Mouse (Mus musculus) mouse embryonic stem cell (cell line): ENCODE measurements at regions not wholly inside any gene's neighbourhood (a gene's known extent, or its start where the extent isn't known, plus 50 kb on each side); places are given as distances from the start of the nearest gene placed in this dataset.

Experiments used
- in situ Hi-C, 2 experiments: fragments of 300-500 bp; cut with MboI; formaldehyde crosslinking; loops; 1 replicate in 1 of 2; 3 replicates in 1 of 2; pipeline ENCODE4 v1.14.3; 2019 to 2020; ENCODE audit warnings: low sequenced_read_pairs in 2 of 2, low pct_unique_long_range_greater_than_20kb in 1 of 2, mixed read lengths in 1 of 2; ENCODE audit not compliant: unreplicated experiment in 1 of 2

GRCm38 (mm10) chr2:95674347-95674746 lies 643.6 kb upstream of the Lrrc4c start:
- in situ Hi-C loops: no loop called here

DNA sequence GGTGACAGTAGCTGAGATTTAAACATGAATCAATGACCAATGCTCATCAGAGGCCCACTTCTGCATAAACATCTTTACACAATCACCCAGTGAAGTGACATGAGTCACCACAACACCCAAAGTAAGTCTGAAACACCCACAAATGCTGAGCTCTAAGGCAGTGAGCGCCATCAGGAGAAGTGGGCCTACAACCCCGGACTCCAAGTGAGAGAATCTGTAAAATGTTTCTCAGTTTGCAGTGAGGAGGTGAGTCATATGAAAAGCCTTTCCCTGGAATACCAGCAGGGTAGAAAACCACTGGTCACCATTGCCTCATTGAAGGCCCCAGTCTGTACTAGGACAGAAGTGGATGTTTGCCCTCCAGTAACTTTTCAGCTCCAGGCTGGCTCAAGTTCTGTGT lies 602.6 kb upstream of the Lrrc4c start:
- in situ Hi-C loops: no loop called here
